Mouse (Mus musculus): ENCODE data around the gene Fgfr2.
"Not testable (repeated sequence)": the region's sequence is repeated elsewhere in the genome, so short reads cannot be mapped to it uniquely, and the experiment has no call there.

The Fgfr2 gene

DNA sequence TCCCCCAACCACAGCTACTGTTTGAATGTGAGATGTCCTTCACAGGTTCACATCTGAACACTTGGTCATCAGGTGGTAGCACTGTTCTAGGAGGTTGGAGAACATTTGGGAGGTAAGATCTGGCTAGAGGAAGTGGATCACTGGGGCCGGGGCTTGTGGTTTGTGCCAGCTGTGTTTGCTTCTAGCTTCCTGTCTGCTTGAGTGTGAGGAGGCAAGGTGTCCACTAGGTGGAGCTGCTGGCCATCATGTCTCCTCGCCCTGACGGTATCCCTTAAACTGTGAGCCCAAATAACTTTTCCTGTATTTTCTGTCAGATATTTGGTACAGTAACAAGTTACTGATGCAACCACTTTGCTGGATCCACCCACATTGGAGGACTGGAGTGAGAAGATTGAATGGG is 1653.6 kb downstream of the Fgfr2 start:
- DNase-seq (ENCODE audit: low read depth, low spot score): peak; percentile 33

GRCm38 (mm10) chr7:131467312-131467711 is 1655.8 kb downstream of the Fgfr2 start:
- no peak for DNase-seq (ENCODE audit: low read depth, low spot score)

DNA sequence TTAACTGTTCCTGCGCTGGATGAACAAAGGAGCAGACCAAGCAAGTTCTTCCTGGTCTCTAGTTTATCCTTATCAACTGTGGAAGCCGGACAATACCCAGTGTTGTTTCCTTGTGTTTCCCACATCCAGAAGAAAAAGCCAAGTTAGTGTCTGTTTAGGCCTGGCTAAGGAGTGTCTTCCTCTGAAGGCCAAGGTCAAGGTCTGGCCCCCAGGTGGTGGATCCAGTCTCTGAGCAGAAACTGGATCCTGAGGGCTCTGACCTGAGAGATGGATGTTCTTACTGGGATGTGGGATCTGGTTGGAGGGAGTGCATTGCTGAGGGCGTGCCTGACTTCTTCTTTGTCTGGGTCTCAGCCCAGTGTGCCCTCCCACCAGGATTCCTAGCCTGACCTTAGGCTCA is 1657.4 kb downstream of the Fgfr2 start:
- no peak for DNase-seq (ENCODE audit: low read depth, low spot score)

DNA sequence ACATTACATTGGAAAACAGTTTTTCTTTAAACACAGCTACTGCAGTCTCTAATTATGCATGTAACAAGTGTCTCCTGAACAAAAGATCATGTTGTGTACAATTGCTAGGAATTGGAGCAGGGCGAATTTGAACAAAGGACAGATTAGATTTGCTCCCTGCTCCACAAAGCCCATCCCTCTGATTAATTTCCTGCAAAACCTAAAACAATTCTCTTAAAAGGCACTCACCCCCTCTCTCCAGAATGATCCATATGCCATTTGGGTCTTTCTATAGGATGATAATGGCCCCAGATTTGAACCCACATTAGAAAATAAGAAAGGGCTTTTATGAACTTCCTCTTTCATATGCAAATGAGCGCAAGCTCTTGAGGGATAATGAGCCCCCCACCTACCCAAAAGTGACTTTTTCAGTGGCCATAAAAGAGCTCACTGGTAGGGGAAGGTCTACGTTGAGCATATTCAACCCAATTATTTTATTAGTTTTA is 1658.0 kb downstream of the Fgfr2 start:
- no peak for DNase-seq (ENCODE audit: low read depth, low spot score)

- DNase-seq (ENCODE audit: low read depth, low spot score): no peak
Measured at GRCm38 (mm10) chr7:131456714-131457113, 1666.4 kb downstream of the Fgfr2 start.

DNA sequence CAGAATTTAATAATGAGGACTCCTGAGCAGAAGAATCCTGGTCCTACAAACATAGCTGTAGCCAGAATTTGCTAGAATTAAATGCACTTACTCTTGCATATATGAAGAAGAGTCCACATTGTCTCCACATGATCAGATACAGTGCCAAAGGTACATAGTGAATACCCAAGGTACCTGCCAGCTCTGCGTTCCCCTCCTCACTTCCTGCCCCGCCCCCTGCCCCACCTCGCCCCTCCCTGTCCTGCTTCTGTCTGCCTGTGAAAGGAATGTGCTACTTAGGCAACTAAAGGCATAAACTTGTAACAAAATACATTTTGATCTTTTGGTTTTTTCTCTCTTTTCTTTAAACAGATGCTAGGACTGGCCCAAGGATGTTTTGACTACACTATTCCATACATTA is 1686.1 kb downstream of the Fgfr2 start:
- no peak for DNase-seq (ENCODE audit: low read depth, low spot score)

DNA sequence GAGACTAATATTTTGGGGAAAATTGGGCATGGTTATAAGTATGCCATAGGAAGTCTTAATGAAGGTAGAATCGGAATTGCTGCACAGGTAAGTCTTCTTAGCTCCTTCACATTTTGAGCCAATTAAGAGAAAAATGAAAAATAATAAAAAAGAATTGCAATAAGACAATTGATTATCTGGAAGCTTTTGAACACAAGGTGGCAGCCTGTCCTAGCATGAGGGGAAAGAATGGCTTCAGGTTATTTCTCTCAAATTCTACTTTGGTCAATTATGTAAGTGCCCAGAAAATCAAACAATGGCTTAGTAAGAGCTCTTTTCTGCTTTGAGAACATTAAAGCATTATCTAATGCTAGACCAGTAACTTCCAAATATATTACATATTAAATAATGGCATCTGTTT is 1688.9 kb downstream of the Fgfr2 start:
- no peak for DNase-seq (ENCODE audit: low read depth, low spot score)

DNA sequence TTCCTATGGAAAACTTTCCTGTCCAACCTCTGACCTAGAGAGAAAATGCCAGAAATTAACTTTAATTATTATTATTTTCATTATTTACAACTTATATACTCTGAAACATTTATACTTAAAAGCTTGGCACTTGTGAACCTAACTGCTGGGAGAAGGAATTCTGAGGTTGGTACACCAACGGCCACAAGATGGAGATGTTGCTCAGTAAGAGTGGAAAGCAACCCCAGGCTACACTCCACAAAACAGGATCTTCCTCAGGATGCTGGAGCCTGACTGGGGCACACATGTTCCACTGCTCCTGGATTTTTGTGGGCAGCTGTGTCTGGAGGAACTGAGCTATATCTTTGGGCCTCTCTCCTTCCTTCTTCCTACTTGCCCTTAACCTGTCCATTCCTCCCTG is 1690.9 kb downstream of the Fgfr2 start:
- DNase-seq (ENCODE audit: low read depth, low spot score): peak; percentile 9

DNA sequence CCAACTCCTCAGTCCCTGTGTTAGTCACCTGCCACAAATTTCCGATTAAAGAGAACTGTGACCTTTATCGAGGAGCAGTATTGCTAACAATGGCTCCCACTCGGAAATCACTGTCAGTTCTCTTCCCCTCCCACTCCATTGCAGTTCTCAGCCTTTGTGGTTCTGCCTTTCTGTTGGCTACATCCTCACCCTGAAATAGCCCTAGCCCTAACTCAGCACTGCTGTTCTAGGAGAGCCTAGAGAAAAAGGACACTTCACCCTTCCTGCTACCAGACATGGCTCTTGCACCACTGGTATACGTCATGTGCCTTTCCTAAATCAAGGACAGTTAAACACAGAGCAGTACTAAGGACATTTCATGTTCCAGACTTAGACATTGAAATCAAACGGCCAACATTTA is 1695.8 kb downstream of the Fgfr2 start:
- no peak for DNase-seq (ENCODE audit: low read depth, low spot score)

DNA sequence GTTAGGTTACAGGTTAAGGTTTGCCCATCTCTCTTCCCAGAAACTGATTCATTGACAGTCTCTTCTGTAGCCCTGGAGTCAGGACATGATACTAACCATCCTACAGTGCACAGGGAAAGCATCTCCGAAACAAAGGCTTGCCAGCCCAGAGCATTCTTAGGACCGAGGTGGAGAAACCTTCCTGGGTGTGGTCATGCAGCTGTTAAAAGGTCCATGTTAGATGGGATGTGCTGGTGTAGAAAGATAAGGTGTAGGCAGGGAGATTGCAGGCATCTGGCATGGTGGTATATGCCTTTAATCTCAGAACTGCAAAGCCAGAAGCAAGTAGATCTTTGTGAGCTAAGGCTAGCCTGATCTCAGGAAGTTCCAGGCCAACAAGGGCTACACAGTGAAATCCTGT is 1698.2 kb downstream of the Fgfr2 start:
- no peak for DNase-seq (ENCODE audit: low read depth, low spot score)

GRCm38 (mm10) chr7:131417605-131418004 is 1705.5 kb downstream of the Fgfr2 start:
- DNase-seq (ENCODE audit: low read depth, low spot score): no peak

DNA sequence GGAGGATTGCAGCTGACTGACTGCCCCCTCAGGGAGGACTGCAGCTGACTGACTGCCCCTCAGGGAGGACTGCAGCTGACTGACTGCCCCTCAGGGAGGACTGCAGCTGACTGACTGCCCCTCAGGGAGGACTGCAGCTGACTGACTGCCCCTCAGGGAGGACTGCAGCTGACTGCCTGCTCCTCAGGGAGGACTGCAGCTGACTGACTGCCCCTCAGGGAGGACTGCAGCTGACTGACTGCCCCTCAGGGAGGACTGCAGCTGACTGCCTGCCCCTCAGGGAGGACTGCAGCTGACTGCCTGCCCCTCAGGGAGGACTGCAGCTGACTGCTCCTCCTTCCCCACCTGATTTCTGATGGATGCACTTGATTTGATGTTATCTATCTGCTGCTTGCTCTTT is 1706.4 kb downstream of the Fgfr2 start:
- DNase-seq (ENCODE audit: low read depth, low spot score): not testable (repeated sequence)

DNA sequence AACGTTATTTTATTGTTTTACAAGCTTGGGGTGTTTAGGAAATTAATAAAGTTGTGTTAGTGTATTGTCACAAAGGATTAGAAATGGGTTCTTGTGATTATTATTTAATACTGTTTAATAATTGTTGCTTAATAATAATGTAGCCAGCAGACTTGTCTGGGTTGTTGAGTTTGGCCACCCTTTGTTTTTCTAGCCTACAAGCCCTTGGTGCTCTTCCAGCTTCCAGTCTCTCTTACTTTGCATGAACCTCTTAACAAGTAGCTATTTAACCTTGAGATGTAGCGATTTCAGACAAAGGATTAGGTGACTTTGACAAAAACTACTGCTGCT is 1711.2 kb downstream of the Fgfr2 start:
- DNase-seq (ENCODE audit: low read depth, low spot score): no peak

DNA sequence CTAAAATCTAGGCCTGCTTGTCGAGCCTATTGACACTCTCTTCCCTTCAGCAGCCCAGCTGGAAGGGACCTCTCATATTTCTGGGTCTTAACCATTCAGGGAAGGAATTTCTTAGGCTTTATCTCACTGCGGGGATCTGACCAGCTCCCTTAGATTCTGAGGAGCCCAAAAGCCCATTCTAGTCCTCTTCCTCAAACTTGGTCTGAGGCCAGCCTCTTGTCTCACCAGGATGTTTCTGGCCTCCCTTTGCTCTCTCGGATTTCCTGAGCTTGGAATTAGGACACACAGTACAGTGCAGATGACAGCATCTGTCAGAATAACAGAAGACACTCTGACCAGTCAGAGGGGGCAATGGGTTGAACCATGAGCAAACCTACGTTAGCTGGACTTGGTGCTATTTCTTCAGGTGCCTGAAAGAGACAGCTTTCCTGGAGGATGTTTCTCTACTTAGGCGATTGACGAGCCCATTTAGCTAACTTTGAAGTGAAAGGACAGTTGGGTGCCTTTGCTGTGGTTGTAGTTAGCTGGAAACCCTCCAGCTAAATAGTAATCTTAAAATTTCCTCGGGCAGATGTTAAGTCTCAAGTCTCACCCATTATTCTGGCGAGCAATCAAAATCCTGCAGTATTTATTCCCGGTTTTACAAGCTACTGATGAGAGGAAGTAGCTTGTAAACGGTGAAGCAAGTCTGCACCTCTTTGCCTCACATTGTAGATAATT is 1711.8 kb downstream of the Fgfr2 start:
- no peak for DNase-seq (ENCODE audit: low read depth, low spot score)

DNA sequence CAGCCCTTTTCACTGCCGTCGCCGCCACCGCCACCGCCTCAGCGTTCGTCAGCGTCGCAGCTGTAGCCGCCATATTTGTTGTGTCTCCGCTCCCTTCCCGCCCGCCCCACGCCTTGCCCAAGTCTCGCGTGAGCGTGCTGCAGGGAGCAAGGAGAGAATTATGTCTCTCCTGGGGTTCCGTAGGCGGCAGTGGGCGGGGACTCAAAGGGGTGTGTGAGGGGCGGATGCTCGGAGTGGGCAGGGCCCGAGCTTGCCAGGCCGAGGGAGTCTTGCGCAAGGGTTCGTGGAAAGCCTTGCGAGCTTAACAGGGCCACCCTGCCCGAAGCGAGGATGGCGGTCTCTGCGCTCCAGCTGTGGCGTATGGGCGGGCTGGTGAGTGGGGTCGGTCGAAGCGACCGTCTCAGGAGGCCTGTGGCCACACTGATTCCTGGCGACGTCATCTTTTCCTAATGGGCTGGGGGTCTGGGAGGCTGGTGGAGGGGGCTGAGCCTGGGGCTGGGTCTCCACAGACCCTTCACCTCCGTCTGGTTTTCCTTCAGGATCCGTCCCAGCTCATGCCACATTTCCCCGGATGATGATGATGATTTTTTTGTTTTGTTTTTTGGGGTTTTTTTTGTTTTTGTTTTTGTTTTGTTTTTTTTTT is 1712.6 kb downstream of the Fgfr2 start, which contains the start of the genes Ikzf5 and Acadsb:
Ikzf5 (minus strand) TSS at position 106 of the 643 bp plus-strand sequence.
Acadsb (plus strand) TSS at position 186 of the 643 bp plus-strand sequence.
- DNase-seq (ENCODE audit: low read depth, low spot score): peak; percentile 99

DNA sequence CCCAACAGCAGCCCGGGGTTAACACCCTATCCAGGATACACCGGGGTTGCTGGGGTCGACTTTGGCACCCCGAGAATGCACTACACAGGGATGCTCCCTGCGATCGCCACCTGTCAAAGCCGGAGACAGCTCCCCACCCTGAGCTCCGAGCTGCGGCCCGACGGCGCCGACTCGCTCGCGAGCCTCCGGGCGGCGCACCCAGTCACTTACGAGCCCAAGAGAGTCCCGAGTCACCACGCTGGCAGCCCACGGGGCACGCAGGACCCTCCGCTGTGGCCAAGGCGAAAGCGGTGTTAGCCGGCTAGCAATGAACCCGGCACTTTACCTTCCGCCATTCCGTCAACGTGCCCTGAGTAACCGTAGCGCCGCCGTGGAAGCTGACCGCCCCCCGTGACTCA is 1713.2 kb downstream of the Fgfr2 start:
- no peak for DNase-seq (ENCODE audit: low read depth, low spot score)

- peak; percentile 9 for DNase-seq (ENCODE audit: low read depth, low spot score)
Measured at GRCm38 (mm10) chr7:131409321-131409987, 1713.7 kb downstream of the Fgfr2 start.

DNA sequence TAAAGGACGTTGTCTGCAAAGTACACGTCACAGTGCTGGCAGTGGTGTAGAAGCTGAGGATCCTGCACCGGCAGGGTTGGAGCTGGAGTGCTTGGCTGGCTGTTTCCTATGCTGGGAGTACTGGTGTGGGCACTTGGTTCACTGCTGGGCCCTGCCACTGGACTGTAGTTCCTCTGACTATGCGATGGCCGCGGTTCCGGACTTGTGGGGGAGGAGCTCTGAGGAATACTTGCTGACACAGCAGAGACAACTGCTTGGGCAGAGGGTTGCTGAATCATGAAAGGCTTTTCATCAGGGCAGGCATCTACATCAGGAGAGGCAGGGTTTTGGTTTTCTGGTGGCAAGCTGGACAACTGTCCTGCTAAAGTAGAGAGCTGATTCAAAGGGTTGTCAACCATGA is 1731.4 kb downstream of the Fgfr2 start:
- DNase-seq (ENCODE audit: low read depth, low spot score): not testable (repeated sequence)

DNA sequence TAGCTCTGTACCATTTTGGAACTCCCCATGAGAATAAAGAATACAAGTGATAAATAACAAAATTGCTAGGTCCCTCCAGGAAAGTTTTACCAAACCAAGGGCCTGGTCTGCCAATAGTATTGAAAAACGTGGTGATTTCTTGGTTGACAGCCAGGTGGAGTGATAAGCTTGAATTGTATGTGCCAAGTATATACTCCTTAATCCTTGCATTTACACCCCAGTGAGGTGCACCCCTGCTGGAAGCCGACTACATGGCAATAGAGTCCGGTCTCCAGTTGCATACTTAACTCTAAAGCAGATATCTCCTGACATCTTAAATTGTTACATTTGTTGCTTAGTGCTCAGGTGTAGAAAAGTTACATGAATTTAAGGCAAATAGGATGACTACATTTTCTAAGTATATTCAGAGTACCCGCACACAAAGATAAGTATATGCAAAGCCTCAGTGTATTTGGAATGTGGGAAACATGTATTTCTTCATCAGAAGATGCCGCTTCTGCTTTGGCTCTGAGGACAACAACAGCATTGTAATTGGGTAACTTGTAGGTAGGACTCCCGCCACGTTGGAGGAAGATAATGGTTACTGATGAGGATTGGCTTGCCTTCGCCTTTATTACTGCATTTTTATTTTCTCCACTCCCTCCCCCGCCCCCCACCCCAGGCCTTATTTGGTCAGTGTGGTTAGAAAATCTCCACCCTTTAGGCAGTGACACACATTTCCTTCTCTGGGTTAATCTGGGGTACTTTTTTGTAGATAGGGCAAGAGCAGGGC is 1751.1 kb downstream of the Fgfr2 start:
- DNase-seq (ENCODE audit: low read depth, low spot score): peak; percentile 39

DNA sequence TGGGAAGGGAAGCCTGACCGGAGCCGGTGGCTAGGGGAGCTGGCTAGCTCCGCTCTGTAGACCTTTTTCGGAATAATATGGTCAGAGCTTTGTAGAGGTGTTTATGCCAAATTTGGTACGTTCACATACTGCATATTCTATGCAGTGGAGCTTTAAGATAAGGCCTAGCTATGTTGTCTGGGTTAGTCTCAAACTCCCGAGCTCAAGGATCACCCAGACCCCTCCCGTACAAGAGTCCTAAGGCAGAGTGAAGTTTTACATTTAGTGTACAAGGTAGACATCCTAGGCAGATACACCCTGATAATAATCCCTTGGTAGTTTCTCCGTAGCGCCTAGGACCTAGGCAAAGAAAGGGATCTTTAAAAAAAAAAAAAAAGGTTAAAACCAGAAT is 1751.7 kb downstream of the Fgfr2 start:
- DNase-seq (ENCODE audit: low read depth, low spot score): no peak

DNA sequence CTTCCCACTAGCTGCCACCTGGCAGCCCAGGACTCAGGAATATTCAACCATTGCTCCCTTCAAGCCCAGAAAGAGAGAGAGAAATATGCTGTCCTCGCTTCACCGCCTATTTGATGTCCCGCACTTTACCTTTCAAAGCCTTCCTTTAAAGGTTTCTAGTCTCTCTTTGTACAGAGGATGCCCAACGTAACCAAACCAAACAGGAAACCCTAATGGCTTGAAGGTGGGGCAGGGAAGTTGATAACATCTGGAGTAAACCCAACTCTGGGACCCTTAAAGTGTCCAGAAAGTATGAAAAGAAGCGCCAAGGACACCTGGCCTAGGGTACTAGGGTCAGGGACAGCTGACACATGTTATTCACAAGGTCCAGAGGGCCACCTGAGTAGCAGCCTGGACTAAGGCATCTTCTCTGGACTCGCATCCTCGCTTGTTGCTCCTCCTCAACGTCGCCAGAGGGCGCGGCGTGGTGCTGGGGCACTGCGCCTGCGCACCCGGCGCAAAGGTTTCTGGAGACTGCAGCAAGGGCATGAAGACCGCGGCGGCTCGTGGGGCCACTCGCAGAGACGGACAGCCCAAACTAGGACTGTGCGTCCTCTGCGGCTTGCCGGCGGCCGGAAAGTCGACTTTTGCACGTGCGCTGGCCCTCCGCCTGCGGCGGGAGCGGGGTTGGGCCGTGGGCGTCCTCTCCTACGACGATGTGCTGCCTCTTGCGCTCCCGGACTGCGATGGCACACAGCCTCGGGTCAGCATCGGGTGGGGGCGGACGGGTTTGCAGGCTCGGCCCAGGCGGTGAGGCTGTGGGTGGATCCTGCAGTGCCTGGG is 1752.3 kb downstream of the Fgfr2 start, which contains the start of gene Pstk:
Pstk (plus strand) TSS at position 494 of the 822 bp plus-strand sequence.
- DNase-seq (ENCODE audit: low read depth, low spot score): peak; percentile 93

All from CD4-positive, CD25-positive, alpha-beta regulatory T cell, adult 2 months (primary cell).